Mouse (Mus musculus) liver, postnatal 0 days (tissue): ENCODE data around the gene E130308A19Rik. TPM values are rescaled to one million over a fixed set of nuclear protein-coding genes. Genes with fewer than 3 reads are reported as not detected.

Experiments used
- ATAC-seq: fragments of 200-750 bp; cut with Nextera tagmentation; 2 replicates; pipeline ENCODE4 v1.8.0; 2017; ENCODE audit warnings: mild to moderate bottlenecking, moderate library complexity
- DNase-seq: peaks from one replicate; pipeline ENCODE4 v3.0.0-alpha.2; 2016
- H3K27ac ChIP-seq: fragments of 300-500 bp; sonication (generic); 2 replicates; pipeline ENCODE4 v1.5.1; 2014; ENCODE audit warnings: antibody characterized with exemption, moderate library complexity, mild to moderate bottlenecking, low read depth
- H3K27me3 ChIP-seq: fragments of 300-500 bp; sonication (generic); 2 replicates; pipeline ENCODE4 v1.6.1; 2014; ENCODE audit warnings: low read length, control low read depth, mixed read lengths; ENCODE audit not compliant: insufficient read depth
- H3K36me3 ChIP-seq: fragments of 300-500 bp; sonication (generic); replicated peaks from 2 replicates; pipeline ENCODE4 v1.6.1; 2014; ENCODE audit warnings: mild to moderate bottlenecking, control low read depth, low read length, moderate library complexity, mixed read lengths; ENCODE audit not compliant: insufficient read depth
- H3K4me1 ChIP-seq: fragments of 300-500 bp; sonication (generic); 2 replicates; pipeline ENCODE4 v1.6.1; 2014; ENCODE audit warnings: antibody characterized with exemption, mild to moderate bottlenecking, control low read depth; ENCODE audit not compliant: insufficient read depth
- H3K4me2 ChIP-seq: fragments of 300-500 bp; sonication (generic); 2 replicates; pipeline ENCODE4 v1.6.1; 2014; ENCODE audit warnings: low read depth, mild to moderate bottlenecking, low read length, moderate library complexity, mixed read lengths
- H3K4me3 ChIP-seq: fragments of 300-500 bp; sonication (generic); 2 replicates; pipeline ENCODE4 v1.5.1; 2014; ENCODE audit warnings: low read depth, low read length
- H3K9ac ChIP-seq: fragments of 300-500 bp; sonication (generic); replicated peaks from 2 replicates; pipeline ENCODE4 v1.6.1; 2014; ENCODE audit warnings: mild to moderate bottlenecking, moderate library complexity
- H3K9me3 ChIP-seq: fragments of 300-500 bp; sonication (generic); 2 replicates; pipeline ENCODE4 v1.6.1; 2016; ENCODE audit warnings: mild to moderate bottlenecking, control low read depth, low read length, mixed read lengths
- CTCF ChIP-seq: sonication (generic); IDR thresholded peaks from 2 replicates; pipeline ENCODE4 v1.5.1; 2016; ENCODE audit warnings: antibody characterized with exemption, low read depth
- EP300 ChIP-seq: IDR thresholded peaks from 2 replicates; pipeline ENCODE4 v1.6.1; 2016; ENCODE audit warnings: antibody characterized with exemption, low read depth, mild to moderate bottlenecking
- WGBS: fragments of 180-500 bp; shearing (Covaris S2); extraction: QIAGEN DNeasy Blood & Tissue Kit; methylation state at CpG from one replicate; pipeline ENCODE4 v1.1.7; 2014; ENCODE audit not compliant: insufficient replicate concordance; 5-methylcytosine and 5-hydroxymethylcytosine counted together
- polyA plus RNA-seq: library from polyadenylated mRNA; unstranded; fragments of >200 nt; fragmentation: Nextera tagmentation; extraction: Ambion mirVana; gene quantifications from 2 replicates; pipeline ENCODE4 v1.2.1, GENCODE M21; 2015

Gene E130308A19Rik
- polyA plus RNA-seq, 1 experiment from 2014 or later = 5.5 TPM

DNA sequence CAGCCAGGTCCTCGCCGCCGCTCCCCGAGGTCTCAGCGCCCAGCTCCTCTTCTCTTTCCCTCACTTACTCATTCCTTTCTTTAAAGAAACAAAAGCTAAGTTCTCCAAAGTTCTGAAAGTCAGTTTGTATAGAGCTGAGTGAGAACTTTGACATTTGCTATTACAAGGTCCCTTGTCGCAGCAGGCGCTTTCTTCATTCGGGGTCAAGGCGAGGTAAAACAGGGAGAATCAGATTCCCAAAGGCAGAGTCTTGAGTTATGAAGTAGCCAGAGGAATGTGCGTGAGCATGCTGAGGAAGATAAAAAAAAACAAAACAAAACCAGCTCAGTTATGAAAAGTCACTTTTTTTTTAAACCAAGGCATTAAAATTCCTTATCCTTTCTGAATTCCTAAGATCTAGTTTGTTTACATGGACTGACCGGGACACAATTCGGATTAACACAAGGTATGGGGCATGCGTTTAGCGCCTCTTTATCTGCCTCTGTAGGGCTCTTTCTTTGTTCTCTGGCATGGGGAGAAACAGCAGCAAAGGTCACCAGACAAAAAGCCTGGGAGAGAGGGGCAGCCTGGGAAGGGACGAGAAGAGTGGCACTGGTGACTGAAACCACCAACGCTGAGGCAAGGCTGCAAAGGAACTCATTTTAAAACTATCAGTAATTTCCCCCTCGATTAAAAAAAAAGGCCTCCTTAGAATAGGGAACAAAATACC, 146.3 kb downstream of the E130308A19Rik start:
- DNase-seq = no peak
- WGBS = 82% methylated on average over 17 of the region's 17 CpGs
- peaks cover 40% of the 10 kb centered on the region for H3K36me3 ChIP-seq
- H3K4me2 ChIP-seq = no peak overlapping the region
- H3K27ac ChIP-seq = no peak overlapping the region
- H3K4me1 ChIP-seq = no peaks in the 10 kb centered on the region
- no peak overlapping the region for H3K9ac ChIP-seq
- TF ChIP-seq EP300 (no peak), CTCF (no peak)
- H3K9me3 ChIP-seq = no peaks in the 10 kb centered on the region
- no peak for ATAC-seq
- no peaks in the 10 kb centered on the region for H3K27me3 ChIP-seq
- no peak overlapping the region for H3K4me3 ChIP-seq

DNA sequence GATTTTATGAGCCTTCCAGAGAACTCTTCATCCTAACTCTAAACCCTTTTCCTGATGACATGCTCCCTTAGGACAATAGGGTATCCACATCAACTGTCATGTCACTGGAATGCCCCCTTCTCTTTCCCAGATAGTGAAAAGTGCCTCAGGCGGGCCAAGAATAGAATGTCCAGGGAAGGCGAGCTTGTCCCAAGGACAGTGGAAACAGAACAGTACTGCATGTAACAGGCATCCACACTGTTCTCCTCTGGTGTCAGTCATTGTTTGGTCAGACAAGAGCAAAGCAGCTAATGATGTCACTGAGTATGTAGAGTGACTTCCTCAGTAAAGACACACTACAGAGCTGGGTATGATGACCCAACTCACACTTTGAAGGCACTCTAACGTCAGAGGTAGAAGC, 151.8 kb downstream of the E130308A19Rik start:
- no peak overlapping the region for H3K27ac ChIP-seq
- no peak for ATAC-seq
- no peak overlapping the region for H3K4me3 ChIP-seq
- H3K36me3 ChIP-seq = peaks cover 20% of the 10 kb centered on the region
- DNase-seq = no peak
- H3K27me3 ChIP-seq = no peaks in the 10 kb centered on the region
- H3K4me2 ChIP-seq = no peak overlapping the region
- peaks cover 3% of the 10 kb centered on the region; the same call in 1 of the 2 replicates for H3K4me1 ChIP-seq
- 67% methylated on average over 3 of the region's 3 CpGs for WGBS
- no peaks in the 10 kb centered on the region for H3K9me3 ChIP-seq
- TF ChIP-seq EP300 (no peak), CTCF (no peak)
- H3K9ac ChIP-seq = no peak overlapping the region

DNA sequence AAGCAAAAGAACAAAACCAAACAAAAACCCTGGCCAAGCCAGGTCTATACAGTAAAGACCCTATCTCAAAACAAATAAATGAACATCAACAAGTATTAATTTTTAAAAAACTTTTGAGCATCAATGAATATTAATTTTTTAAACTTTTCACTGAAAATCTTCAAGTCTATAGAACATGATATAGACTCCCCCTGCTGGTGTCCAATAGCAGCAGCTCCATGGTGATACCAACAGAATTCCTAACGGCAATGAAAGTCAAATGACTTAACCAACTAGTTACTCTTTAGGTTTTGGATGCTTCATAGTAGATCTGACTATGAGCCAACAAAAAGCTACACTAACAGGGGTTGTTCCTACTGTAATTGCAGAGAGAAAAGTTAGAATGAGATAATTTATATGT, 154.6 kb downstream of the E130308A19Rik start:
- H3K4me3 ChIP-seq = no peak overlapping the region
- H3K36me3 ChIP-seq = peaks cover 5% of the 10 kb centered on the region; the same call in 1 of the 2 replicates
- DNase-seq (no peak), ATAC-seq (no peak)
- no peak overlapping the region for H3K27ac ChIP-seq
- WGBS = 24% methylated on average over 1 of the region's 1 CpGs
- H3K4me1 ChIP-seq = peaks cover 5% of the 10 kb centered on the region; the same call in 1 of the 2 replicates
- no peak overlapping the region for H3K9ac ChIP-seq
- TF ChIP-seq EP300 (no peak), CTCF (peak; percentile 67)
- no peaks in the 10 kb centered on the region for H3K27me3 ChIP-seq
- H3K9me3 ChIP-seq = no peaks in the 10 kb centered on the region
- H3K4me2 ChIP-seq = no peak overlapping the region

DNA sequence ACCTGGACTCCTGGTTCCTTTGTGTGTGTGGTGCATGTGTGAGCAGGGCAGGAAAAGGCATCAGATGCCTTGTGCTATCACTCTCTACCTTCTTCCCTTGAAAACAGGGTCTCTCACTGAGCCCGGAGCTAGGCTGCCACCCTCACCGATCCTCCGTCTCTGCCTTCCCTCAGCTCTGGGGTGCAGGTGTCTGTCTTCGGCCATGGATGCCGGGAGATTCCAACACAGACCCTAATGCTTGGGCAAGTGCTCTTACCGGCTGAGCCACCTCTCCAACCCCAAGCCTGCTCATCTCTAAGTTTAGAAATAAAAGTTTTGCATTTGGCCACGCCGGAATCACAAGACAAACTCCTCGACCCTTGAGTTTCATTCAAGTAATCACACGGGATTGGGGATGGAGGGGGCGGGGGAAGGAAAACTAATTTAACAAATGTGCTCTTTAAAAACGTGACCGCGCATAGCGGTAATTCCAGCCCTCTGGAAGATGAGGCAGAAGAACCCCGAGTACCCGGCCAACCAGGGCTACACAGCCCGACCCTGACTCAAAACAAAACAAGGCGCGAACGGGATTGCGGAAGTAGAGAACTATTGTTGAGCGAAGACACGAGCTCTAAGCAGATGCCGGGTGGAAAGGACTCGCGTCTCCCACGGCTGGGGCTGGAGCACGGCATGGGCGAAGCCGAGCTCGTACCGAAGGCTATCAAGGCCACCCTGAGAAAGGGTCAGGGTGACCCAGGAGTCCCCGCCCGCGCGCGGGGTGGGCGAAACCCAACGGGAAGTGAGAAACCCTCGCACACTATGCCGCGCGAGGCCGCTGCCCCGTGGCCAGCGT, 157.1 kb downstream of the E130308A19Rik start:
- ATAC-seq (peak; percentile 35), DNase-seq (no peak)
- TF ChIP-seq CTCF (no peak), EP300 (no peak)
- peak overlapping the region; percentile 99 for H3K4me3 ChIP-seq
- WGBS = under 1% methylated on average over 47 of the region's 47 CpGs
- peaks cover 5% of the 10 kb centered on the region; the same call in 1 of the 2 replicates for H3K4me1 ChIP-seq
- H3K27me3 ChIP-seq = no peaks in the 10 kb centered on the region
- H3K9ac ChIP-seq = peak overlapping the region; percentile 80
- H3K9me3 ChIP-seq = no peaks in the 10 kb centered on the region
- H3K36me3 ChIP-seq = no peaks in the 10 kb centered on the region; the same call in 1 of the 2 replicates
- H3K27ac ChIP-seq = peak overlapping the region; percentile 66
- peak overlapping the region; percentile 97 for H3K4me2 ChIP-seq

DNA sequence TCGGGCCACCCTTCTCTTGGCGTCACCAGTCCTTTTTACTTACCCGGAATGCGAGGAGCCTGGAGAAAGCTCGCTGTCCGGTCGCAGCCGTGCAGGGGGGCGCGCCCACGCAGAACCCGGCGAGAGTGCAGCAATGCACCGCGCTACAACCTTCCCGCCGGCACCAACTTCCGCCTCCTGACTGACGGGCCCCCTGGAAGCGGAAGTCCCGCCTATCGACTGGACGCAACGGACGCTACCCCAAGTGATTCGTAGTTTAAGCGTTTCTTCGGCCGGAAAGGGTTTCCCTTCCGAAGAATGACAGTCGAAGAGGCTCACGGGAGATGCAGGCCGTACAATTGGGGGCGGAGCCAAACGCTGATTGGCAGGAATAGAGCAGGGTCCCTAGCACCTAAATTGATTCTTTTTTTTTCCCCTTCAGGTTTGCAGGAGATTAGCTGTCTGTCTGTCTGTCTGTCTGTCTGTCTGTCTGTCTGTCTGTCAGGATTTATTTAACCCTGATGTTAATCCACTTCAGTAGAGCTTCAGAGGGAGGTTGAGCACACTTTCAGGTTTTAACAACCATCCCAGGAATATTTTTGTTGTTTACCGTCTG, 157.8 kb downstream of the E130308A19Rik start:
- 3% methylated on average over 36 of the region's 36 CpGs for WGBS
- Histone ChIP-seq H3K4me3 (peak overlapping the region; percentile 99), H3K4me1 (peaks cover 5% of the 10 kb centered on the region; the same call in 1 of the 2 replicates), H3K4me2 (peak overlapping the region; percentile 97), H3K36me3 (no peaks in the 10 kb centered on the region; the same call in 1 of the 2 replicates), H3K9ac (peak overlapping the region; percentile 80), H3K27ac (peak overlapping the region; percentile 66), H3K9me3 (no peaks in the 10 kb centered on the region), H3K27me3 (no peaks in the 10 kb centered on the region)
- TF ChIP-seq CTCF = no peak
- TF ChIP-seq EP300 = no peak
- ATAC-seq (peak; percentile 97), DNase-seq (peak; percentile 97)

DNA sequence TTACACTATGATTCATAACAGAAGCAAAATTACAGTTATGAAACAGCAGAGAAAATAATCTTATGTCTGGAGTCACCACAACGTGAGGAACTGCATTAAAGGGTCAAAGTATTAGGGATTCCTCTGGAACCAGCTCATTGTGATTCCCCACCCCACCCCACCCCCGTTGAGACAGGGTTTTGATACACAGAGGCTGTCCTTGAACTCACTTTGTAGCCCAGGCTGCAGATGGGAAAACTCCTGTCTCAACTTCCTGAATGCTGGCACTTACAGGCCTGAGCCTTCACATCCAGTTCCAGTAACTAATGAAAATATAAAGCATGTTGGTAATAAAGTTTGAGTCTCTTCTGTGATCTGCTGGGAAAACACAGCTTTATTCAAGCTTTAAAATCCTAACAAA, 159.4 kb downstream of the E130308A19Rik start:
- H3K4me3 ChIP-seq = no peak overlapping the region
- DNase-seq (no peak), ATAC-seq (no peak)
- peaks cover 5% of the 10 kb centered on the region; the same call in 1 of the 2 replicates for H3K4me1 ChIP-seq
- H3K4me2 ChIP-seq = no peak overlapping the region
- no peak overlapping the region for H3K9ac ChIP-seq
- no peak overlapping the region for H3K27ac ChIP-seq
- H3K36me3 ChIP-seq = no peaks in the 10 kb centered on the region
- H3K27me3 ChIP-seq = no peaks in the 10 kb centered on the region
- WGBS = 40% methylated on average over 2 of the region's 2 CpGs
- no peak for TF ChIP-seq CTCF
- no peak for TF ChIP-seq EP300
- no peaks in the 10 kb centered on the region for H3K9me3 ChIP-seq
